Mouse (Mus musculus) urinary bladder, postnatal 0 days (tissue): ENCODE results near the gene Olfr1321. TPM values are rescaled to one million over a fixed set of nuclear protein-coding genes. Genes with fewer than 3 reads are reported as not detected.

ENCODE experiments used
- polyA plus RNA-seq: library from polyadenylated mRNA; unstranded; fragments of >200 nt; fragmentation: Nextera tagmentation; extraction: Ambion mirVana; gene quantifications from 2 replicates; pipeline ENCODE4 v1.2.1, GENCODE M21; 2015

The Olfr1321 gene
- not detected in 2 replicates for polyA plus RNA-seq

GRCm38 (mm10) chrX:49734959-49735358 is at the start of gene Olfr1321:
Gene Olfr1321, minus strand, starts transcription at chrX:49735059.

Other genes with a start within 250 kb of the Olfr1321 start
- gene Olfr1320, start 62.7 kb downstream of the Olfr1321 start, polyA plus RNA-seq: not detected in 2 replicates
- 1.6 and 1.9 TPM in 2 replicates for gene Igsf1, start 62.7 kb upstream of the Olfr1321 start, polyA plus RNA-seq
- not detected in 2 replicates for gene Olfr1322, start 156.4 kb upstream of the Olfr1321 start, polyA plus RNA-seq